Mouse (Mus musculus): ENCODE data around the gene Sae1. TPM values are rescaled to one million over a fixed set of nuclear protein-coding genes. Genes with fewer than 3 reads are reported as not detected.
"Not testable (repeated sequence)": the region's sequence is repeated elsewhere in the genome, so short reads cannot be mapped to it uniquely, and the experiment has no call there.

The Sae1 gene
- polyA plus RNA-seq, 1 experiment from 2014 or later, result 310 TPM

DNA sequence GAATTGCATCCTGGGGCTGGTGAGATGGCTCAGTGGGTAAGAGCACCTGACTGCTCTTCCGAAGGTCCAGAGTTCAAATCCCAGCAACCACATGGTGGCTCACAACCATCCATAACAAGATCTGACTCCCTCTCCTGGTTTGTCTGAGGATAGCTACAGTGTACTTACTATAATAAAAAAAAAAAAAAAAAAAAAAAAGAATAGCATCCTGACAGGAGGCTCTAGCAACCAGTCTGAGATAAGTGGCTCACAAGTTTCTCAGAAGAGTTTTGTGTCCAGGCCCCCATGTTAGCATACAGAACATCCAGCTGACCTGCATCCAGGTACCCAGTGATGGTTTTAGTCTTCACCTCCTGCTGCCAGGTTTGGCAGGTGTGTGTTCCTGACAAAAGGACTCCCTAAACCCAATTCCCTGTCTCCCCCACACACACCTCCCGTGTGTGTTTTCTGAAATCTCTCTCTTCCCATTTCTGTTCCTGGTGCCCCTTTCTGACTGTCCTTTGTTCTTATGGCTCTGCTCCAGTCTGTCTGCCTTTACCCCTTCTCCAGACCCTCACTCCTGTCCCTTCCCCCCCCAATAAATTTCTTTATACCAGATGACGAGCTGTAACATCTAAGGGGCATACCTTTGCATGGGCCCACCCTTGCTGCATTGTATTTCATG is 10.9 kb upstream of the Sae1 start:
- H3K4me1 ChIP-seq (replicated peaks; ENCODE audit: control insufficient read depth, insufficient read depth, low read length), result peaks cover 7% of the 10 kb centered on the region
- no peaks in the 10 kb centered on the region for H3K9me3 ChIP-seq (ENCODE audit: control insufficient read depth, low read length)
- peak overlapping the region; percentile 100 for H3K27ac ChIP-seq (ENCODE audit: low read length)
- no peaks in the 10 kb centered on the region for H3K27me3 ChIP-seq (ENCODE audit: control insufficient read depth, insufficient read depth, low read depth, low read length)
- H3K9ac ChIP-seq (ENCODE audit: low read length), result peak overlapping the region; percentile 72
- H3K4me2 ChIP-seq (ENCODE audit: low read depth, low read length), result peak overlapping the region; percentile 80
- WGBS, result 37% methylated on average over 3 of the region's 3 CpGs
- ATAC-seq (ENCODE audit: low read depth), result no peak
- H3K4me3 ChIP-seq (ENCODE audit: low read length), result peak overlapping the region; percentile 93
- H3K36me3 ChIP-seq (ENCODE audit: control insufficient read depth, insufficient read depth, low read length), result no peaks in the 10 kb centered on the region

DNA sequence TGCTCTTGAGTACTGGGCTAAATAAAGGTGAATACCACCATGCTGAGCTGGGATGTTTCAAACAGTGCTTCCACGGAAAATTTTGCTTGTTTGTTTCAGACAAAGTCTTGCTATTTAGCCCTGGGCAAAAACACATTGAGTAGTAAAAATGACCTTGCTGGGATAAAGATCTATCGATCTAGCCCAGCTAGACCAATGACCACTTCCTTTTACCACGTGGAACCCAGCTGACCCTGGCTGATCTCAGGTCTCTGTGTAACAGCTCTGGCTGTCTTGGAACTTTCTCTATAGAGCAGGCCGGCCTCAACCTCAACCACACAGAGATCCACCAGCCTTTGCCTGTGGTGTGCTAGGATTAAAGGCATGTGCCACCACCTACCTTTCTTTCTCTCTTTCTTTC is 9.9 kb upstream of the Sae1 start:
- Histone ChIP-seq H3K9me3 (ENCODE audit: control insufficient read depth, low read length) (no peaks in the 10 kb centered on the region), H3K4me1 (replicated peaks; ENCODE audit: control insufficient read depth, insufficient read depth, low read length) (peaks cover 3% of the 10 kb centered on the region)
- WGBS, result 71% methylated on average over 4 of the region's 4 CpGs

DNA sequence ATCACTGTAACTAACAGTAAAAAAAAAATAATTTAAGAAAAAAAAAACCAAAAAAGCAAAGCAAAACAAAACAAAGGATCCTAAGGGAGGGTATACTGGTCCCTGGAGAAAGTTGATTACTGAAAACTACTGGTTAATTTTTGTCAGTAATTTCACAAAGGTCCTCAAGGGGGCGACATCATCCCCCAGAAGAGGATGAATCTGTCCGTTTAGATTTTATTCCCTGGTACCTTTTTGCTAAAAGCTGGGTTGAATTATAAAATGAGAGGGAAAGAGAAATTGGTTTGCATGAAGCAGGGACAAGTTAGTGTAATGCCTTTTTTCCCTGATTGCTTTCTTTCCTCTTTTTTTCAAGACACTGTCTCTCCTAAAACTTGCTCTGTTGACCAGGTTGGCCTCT is 8.3 kb upstream of the Sae1 start:
- 2% methylated on average over 2 of the region's 2 CpGs for WGBS

More for the DNA sequence above, 9.9 kb upstream of the Sae1 start:
- no peaks in the 10 kb centered on the region for H3K27me3 ChIP-seq (ENCODE audit: control insufficient read depth, insufficient read depth, low read depth, low read length)
- no peaks in the 10 kb centered on the region for H3K36me3 ChIP-seq (ENCODE audit: control insufficient read depth, insufficient read depth, low read length)
- no peak overlapping the region for H3K4me2 ChIP-seq (ENCODE audit: low read depth, low read length)
- ATAC-seq (ENCODE audit: low read depth), result no peak
- no peak overlapping the region for H3K9ac ChIP-seq (ENCODE audit: low read length)
- no peak overlapping the region for H3K4me3 ChIP-seq (ENCODE audit: low read length)
- no peak overlapping the region for H3K27ac ChIP-seq (ENCODE audit: low read length)

DNA sequence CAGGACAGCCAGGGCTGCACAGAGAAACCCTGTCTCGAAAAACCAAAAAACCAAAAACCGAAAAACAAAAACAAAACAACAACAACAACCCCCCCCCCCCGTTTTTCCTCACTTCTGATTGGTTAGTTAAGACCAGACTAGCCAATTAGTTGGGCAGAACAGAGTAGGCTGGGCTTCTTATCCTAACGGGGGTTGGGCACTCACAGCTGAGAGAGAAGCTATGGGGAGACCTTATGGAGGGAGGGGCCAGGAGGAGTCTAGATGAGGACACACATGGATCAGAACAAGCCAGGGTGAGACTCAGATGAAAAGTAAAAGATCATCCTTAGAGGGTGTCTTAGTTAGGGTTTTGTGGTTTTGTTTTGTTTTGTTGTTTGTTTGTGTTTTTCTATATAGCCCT is 5.3 kb upstream of the Sae1 start:
- no peaks in the 10 kb centered on the region for H3K27me3 ChIP-seq (ENCODE audit: control insufficient read depth, insufficient read depth, low read depth, low read length)
- no peak overlapping the region for H3K9ac ChIP-seq (ENCODE audit: low read length)
- WGBS, result 37% methylated on average over 4 of the region's 4 CpGs
- no peak overlapping the region for H3K4me2 ChIP-seq (ENCODE audit: low read depth, low read length)
- no peaks in the 10 kb centered on the region for H3K36me3 ChIP-seq (ENCODE audit: control insufficient read depth, insufficient read depth, low read length)
- peaks cover 4% of the 10 kb centered on the region for H3K4me1 ChIP-seq (replicated peaks; ENCODE audit: control insufficient read depth, insufficient read depth, low read length)
- no peak overlapping the region for H3K27ac ChIP-seq (ENCODE audit: low read length)
- H3K4me3 ChIP-seq (ENCODE audit: low read length), result no peak overlapping the region
- no peaks in the 10 kb centered on the region for H3K9me3 ChIP-seq (ENCODE audit: control insufficient read depth, low read length)
- no peak for ATAC-seq (ENCODE audit: low read depth)

More for the DNA sequence above, 8.3 kb upstream of the Sae1 start:
- peaks cover 3% of the 10 kb centered on the region for H3K4me1 ChIP-seq (replicated peaks; ENCODE audit: control insufficient read depth, insufficient read depth, low read length)
- H3K27ac ChIP-seq (ENCODE audit: low read length), result no peak overlapping the region
- ATAC-seq (ENCODE audit: low read depth), result no peak
- H3K9me3 ChIP-seq (ENCODE audit: control insufficient read depth, low read length), result no peaks in the 10 kb centered on the region
- no peaks in the 10 kb centered on the region for H3K36me3 ChIP-seq (ENCODE audit: control insufficient read depth, insufficient read depth, low read length)
- H3K9ac ChIP-seq (ENCODE audit: low read length), result no peak overlapping the region
- H3K4me2 ChIP-seq (ENCODE audit: low read depth, low read length), result no peak overlapping the region
- H3K27me3 ChIP-seq (ENCODE audit: control insufficient read depth, insufficient read depth, low read depth, low read length), result no peaks in the 10 kb centered on the region
- H3K4me3 ChIP-seq (ENCODE audit: low read length), result no peak overlapping the region

DNA sequence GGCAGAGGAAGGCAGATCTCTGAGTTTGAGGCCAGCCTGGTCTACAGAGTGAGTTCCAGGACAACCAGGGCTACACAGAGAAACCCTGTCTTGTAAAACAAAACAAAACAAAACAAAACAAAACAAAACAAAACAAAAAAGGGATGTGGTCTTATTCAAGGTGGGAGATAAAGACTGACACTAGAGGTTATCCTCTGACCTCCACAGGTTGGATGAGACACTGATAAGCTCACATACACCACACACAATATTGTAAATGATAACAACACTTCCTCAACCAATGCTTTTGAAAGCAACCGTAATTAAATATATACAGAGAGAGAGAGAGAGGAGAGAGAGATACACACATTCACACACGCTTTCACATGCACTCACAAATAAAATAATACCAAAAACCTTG is 2.3 kb upstream of the Sae1 start:
- not testable (repeated sequence) for H3K9ac ChIP-seq (ENCODE audit: low read length); H3K9me3 ChIP-seq (ENCODE audit: control insufficient read depth, low read length); H3K4me3 ChIP-seq (ENCODE audit: low read length); ATAC-seq (ENCODE audit: low read depth); H3K36me3 ChIP-seq (ENCODE audit: control insufficient read depth, insufficient read depth, low read length); H3K4me2 ChIP-seq (ENCODE audit: low read depth, low read length); H3K27me3 ChIP-seq (ENCODE audit: control insufficient read depth, insufficient read depth, low read depth, low read length); H3K27ac ChIP-seq (ENCODE audit: low read length)
- WGBS, result 71% methylated on average over 2 of the region's 2 CpGs
- H3K4me1 ChIP-seq (replicated peaks; ENCODE audit: control insufficient read depth, insufficient read depth, low read length), result peaks cover 19% of the 10 kb centered on the region

DNA sequence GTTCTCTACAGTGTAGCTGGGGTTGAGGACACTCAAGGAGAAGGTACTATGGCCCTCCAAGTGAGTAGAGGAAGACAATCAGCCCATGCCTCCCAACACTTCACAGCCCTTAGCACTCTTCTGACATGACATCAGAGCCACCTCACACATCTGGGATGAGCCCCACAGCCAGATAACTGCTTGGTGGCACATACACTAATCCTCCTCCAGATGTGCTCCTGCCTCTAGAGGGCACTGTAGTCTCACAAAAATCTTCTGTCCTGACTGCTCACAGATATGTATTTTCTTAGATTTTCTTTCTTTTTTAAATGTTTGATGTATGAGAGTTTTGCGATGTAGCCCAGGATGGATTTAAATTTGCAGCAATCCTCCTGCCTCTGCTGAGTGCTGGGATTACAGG is 11.1 kb downstream of the Sae1 start:
- Histone ChIP-seq H3K36me3 (ENCODE audit: control insufficient read depth, insufficient read depth, low read length) (peaks cover 20% of the 10 kb centered on the region), H3K4me3 (ENCODE audit: low read length) (no peak overlapping the region), H3K27ac (ENCODE audit: low read length) (no peak overlapping the region), H3K4me2 (ENCODE audit: low read depth, low read length) (no peak overlapping the region), H3K9ac (ENCODE audit: low read length) (no peak overlapping the region), H3K4me1 (replicated peaks; ENCODE audit: control insufficient read depth, insufficient read depth, low read length) (no peaks in the 10 kb centered on the region), H3K27me3 (ENCODE audit: control insufficient read depth, insufficient read depth, low read depth, low read length) (no peaks in the 10 kb centered on the region), H3K9me3 (ENCODE audit: control insufficient read depth, low read length) (no peaks in the 10 kb centered on the region)
- 87% methylated on average over 1 of the region's 1 CpGs for WGBS
- ATAC-seq (ENCODE audit: low read depth), result peak; percentile 59; the same call in 1 of the 2 replicates

DNA sequence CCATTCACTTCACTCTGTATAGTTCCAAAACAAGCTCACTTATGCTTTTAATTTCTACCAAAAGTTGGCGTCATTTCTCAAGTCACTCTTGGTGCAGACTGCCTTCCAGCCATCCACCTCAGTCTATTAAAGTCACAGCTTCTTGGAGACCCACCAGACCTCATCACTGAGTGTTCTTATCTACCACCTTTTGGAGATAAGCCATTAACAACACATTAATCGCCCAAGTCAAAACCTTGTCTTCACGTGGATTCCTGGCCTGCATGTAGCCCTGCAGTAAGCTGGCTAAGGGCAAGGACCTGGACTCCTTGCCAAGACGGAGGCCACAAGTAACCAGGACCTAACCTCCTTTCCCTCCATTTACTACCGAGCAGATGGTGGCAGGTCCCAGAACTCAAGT is 12.6 kb downstream of the Sae1 start:
- Histone ChIP-seq H3K4me2 (ENCODE audit: low read depth, low read length) (no peak overlapping the region), H3K36me3 (ENCODE audit: control insufficient read depth, insufficient read depth, low read length) (peaks cover 24% of the 10 kb centered on the region), H3K9ac (ENCODE audit: low read length) (no peak overlapping the region), H3K4me1 (replicated peaks; ENCODE audit: control insufficient read depth, insufficient read depth, low read length) (no peaks in the 10 kb centered on the region; the same call in 1 of the 2 replicates), H3K27me3 (ENCODE audit: control insufficient read depth, insufficient read depth, low read depth, low read length) (no peaks in the 10 kb centered on the region), H3K4me3 (ENCODE audit: low read length) (no peak overlapping the region), H3K27ac (ENCODE audit: low read length) (no peak overlapping the region), H3K9me3 (ENCODE audit: control insufficient read depth, low read length) (no peaks in the 10 kb centered on the region)
- ATAC-seq (ENCODE audit: low read depth), result no peak
- 62% methylated on average over 5 of the region's 5 CpGs for WGBS

DNA sequence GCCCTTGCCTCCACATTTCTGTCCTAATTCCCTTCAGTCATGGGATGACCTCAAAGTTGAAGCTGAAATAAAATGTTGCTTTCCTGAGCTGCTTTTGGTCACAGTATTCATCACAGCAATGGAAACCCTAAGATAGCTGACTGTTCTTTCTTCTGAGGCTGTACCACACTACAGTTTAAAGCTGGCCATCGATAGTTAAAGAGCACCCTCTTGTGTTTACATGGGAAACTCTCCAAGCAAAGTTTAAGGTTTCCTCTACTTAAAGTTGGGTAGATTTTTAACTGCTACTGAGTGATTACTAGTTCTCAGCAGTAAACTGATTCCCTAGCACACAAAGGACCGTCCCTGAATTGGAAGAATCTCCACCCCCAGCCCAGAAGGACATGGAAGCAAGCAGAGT is 13.9 kb downstream of the Sae1 start:
- Histone ChIP-seq H3K4me1 (replicated peaks; ENCODE audit: control insufficient read depth, insufficient read depth, low read length) (peaks cover 4% of the 10 kb centered on the region), H3K9ac (ENCODE audit: low read length) (no peak overlapping the region), H3K27ac (ENCODE audit: low read length) (no peak overlapping the region), H3K4me3 (ENCODE audit: low read length) (no peak overlapping the region), H3K36me3 (ENCODE audit: control insufficient read depth, insufficient read depth, low read length) (peaks cover 21% of the 10 kb centered on the region), H3K4me2 (ENCODE audit: low read depth, low read length) (no peak overlapping the region), H3K9me3 (ENCODE audit: control insufficient read depth, low read length) (no peaks in the 10 kb centered on the region), H3K27me3 (ENCODE audit: control insufficient read depth, insufficient read depth, low read depth, low read length) (no peaks in the 10 kb centered on the region)
- 0 out of 2 replicates have a peak, but pooled peaks have one; percentile 16 for ATAC-seq (ENCODE audit: low read depth)
- WGBS, result 35% methylated on average over 2 of the region's 2 CpGs

DNA sequence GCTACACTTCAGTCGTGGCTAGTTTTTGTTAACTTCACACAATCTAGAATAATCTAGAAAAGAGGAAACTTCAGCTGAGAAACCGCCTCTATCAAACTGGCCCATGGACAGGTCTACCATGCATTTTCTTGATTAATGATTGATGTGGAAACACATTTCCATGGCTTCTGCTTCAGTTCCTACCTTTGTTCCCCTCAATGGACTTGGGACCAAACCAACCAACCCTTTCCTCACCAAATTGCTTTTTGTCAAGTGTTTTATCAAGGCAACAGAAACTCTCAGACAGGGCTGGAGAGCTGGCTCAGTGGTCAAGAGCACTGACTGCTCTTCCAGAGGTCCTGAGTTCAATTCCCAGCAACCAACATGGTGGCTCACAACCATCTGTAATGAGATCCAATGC is 17.0 kb downstream of the Sae1 start:
- H3K4me2 ChIP-seq (ENCODE audit: low read depth, low read length), result no peak overlapping the region
- H3K27me3 ChIP-seq (ENCODE audit: control insufficient read depth, insufficient read depth, low read depth, low read length), result no peaks in the 10 kb centered on the region
- peaks cover 33% of the 10 kb centered on the region for H3K36me3 ChIP-seq (ENCODE audit: control insufficient read depth, insufficient read depth, low read length)
- H3K9ac ChIP-seq (ENCODE audit: low read length), result no peak overlapping the region
- H3K27ac ChIP-seq (ENCODE audit: low read length), result no peak overlapping the region
- ATAC-seq (ENCODE audit: low read depth), result no peak
- H3K4me1 ChIP-seq (replicated peaks; ENCODE audit: control insufficient read depth, insufficient read depth, low read length), result peaks cover 15% of the 10 kb centered on the region
- WGBS, result 76% methylated on average over 2 of the region's 2 CpGs
- H3K4me3 ChIP-seq (ENCODE audit: low read length), result no peak overlapping the region
- H3K9me3 ChIP-seq (ENCODE audit: control insufficient read depth, low read length), result no peaks in the 10 kb centered on the region
